Mouse (Mus musculus) heart, adult 2 months (tissue): ENCODE measurements around the gene Plau. TPM values are rescaled to one million over a fixed set of nuclear protein-coding genes. Genes with fewer than 3 reads are reported as not detected.

Experiments
- DNase-seq, 2 experiments: peaks; one replicate each; pipeline ENCODE4 v3.0.0; 2021
- H3K27ac ChIP-seq: fragments of 200-600 bp; 2 replicates; pipeline ENCODE4 v1.8.1; 2022
- H3K27me3 ChIP-seq: fragments of 200-500 bp; 2 replicates; pipeline ENCODE4 v1.6.1; 2012; ENCODE audit warnings: mild to moderate bottlenecking, low read length, inconsistent platforms, mixed read lengths; ENCODE audit not compliant: control insufficient read depth, insufficient read depth
- H3K36me3 ChIP-seq: fragments of 200-500 bp; 2 replicates; pipeline ENCODE4 v1.6.1; 2012; ENCODE audit warnings: low read length, inconsistent platforms; ENCODE audit not compliant: control insufficient read depth, insufficient read depth
- H3K4me1 ChIP-seq: fragments of 200-500 bp; 2 replicates; pipeline ENCODE4 v1.6.1; 2011; ENCODE audit warnings: low read length; ENCODE audit not compliant: control insufficient read depth, insufficient read depth
- H3K4me3 ChIP-seq: fragments of 200-600 bp; 2 replicates; pipeline ENCODE4 v1.8.1; 2022
- H3K79me2 ChIP-seq: fragments of 200-500 bp; replicated peaks from 2 replicates; pipeline ENCODE4 v1.6.1; 2012; ENCODE audit warnings: mild to moderate bottlenecking, inconsistent platforms, low read length, moderate library complexity, mixed read lengths; ENCODE audit not compliant: control insufficient read depth, insufficient read depth
- H3K9ac ChIP-seq: fragments of 200-500 bp; 2 replicates; pipeline ENCODE4 v1.6.1; 2012; ENCODE audit warnings: low read depth, mild to moderate bottlenecking, control low read depth, inconsistent platforms, low read length, mixed read lengths
- CTCF ChIP-seq: fragments of 200-600 bp; IDR thresholded peaks from 2 replicates; pipeline ENCODE4 v1.8.1; 2022; ENCODE audit warnings: antibody characterized with exemption, mild to moderate bottlenecking, moderate library complexity
- EP300 ChIP-seq: fragments of 200-500 bp; IDR thresholded peaks from 2 replicates; pipeline ENCODE4 v1.6.1; 2011; ENCODE audit warnings: low read depth, low read length, control low read depth; ENCODE audit not compliant: insufficient read depth
- POLR2A ChIP-seq: fragments of 200-500 bp; IDR thresholded peaks from 2 replicates; pipeline ENCODE4 v1.6.1; 2011; ENCODE audit warnings: mild to moderate bottlenecking, low read depth, low read length, control low read depth; ENCODE audit not compliant: insufficient read depth
- WGBS: fragments of 180-500 bp; shearing (Covaris S2); methylation state at CpG from one replicate; pipeline ENCODE4 v1.1.7; 2018; 5-methylcytosine and 5-hydroxymethylcytosine counted together
- intact Hi-C: fragments of 180-260 bp; cut with DNase I; formaldehyde crosslinking; loops from one replicate; pipeline ENCODE4 v1.15.1; 2025
- polyA plus RNA-seq: library from polyadenylated mRNA; depleted of rRNA; stranded (reverse); fragments of >200 nt; gene quantifications from 2 replicates; pipeline ENCODE4 v1.2.3, GENCODE M21; 2012
- total RNA-seq, 2 experiments: library from RNA; stranded (reverse); gene quantifications; 2 replicates each; pipeline ENCODE4 v1.2.3; 2021

Gene Plau
- total and polyA plus RNA-seq, 3 experiments, result 1.8 to 6.2 (median 3.4) TPM

DNA sequence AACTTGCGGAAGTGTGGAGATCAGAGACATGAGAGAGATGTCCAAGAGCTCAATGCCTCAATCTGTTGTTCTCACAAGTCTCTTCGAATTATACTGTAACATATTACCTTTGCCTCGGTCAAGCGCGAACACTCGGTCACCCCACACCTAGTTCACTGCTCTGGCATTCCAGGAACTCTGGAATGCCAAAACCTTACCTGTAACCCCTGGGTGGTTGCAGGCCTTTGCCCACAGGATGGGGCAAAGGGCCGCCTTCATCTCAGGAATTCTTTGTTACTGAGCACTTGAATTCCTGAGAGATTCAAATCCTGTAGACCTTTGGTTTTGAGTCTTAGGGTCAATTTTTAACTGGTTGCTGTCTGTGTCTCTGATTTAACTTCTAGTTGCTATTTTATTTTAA, 29.9 kb downstream of the Plau start:
- Histone ChIP-seq H3K9ac (no peak overlapping the region), H3K4me1 (peaks cover 3% of the 10 kb centered on the region), H3K4me3 (no peak overlapping the region), H3K27ac (no peak overlapping the region), H3K27me3 (no peaks in the 10 kb centered on the region), H3K36me3 (peaks cover 3% of the 10 kb centered on the region; the same call in 1 of the 2 replicates), H3K79me2 (no peaks in the 10 kb centered on the region)
- TF ChIP-seq EP300, result no peak
- no peak for DNase-seq
- 97% methylated on average over 7 of the region's 7 CpGs for WGBS
- intact Hi-C loops, result no loop called here

DNA sequence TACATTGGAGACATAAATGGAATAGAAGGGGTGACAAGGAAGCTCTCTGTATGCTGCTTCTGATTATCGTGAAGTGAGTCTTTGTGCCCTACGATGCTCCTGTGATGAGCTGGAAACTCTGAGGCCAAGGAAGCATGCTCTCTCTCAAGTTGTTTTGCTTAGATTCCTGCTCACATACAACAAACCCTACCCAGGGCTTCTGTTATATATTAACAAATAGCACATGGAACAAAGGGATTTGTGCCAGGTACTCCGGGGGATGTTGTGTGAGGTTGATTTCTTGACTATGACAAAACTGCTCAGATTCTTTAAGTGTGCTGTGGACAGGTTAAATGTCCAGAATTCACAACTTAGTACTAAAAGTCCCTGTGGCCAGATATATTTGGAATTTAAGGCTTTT, 33.6 kb downstream of the Plau start:
- H3K9ac ChIP-seq, result no peak overlapping the region
- no peaks in the 10 kb centered on the region for H3K79me2 ChIP-seq
- WGBS, result 88% methylated on average over 3 of the region's 3 CpGs
- DNase-seq, result no peak
- H3K27ac ChIP-seq, result no peak overlapping the region
- intact Hi-C loops, result loop anchor here (10.0 kb wide), 1 partner anchor 135 kb away; the partner anchor contains the start of gene Ndst2
- peaks cover 3% of the 10 kb centered on the region; the same call in 1 of the 2 replicates for H3K36me3 ChIP-seq
- peaks cover 7% of the 10 kb centered on the region for H3K4me1 ChIP-seq
- H3K4me3 ChIP-seq, result no peak overlapping the region
- no peak for TF ChIP-seq EP300
- no peak for TF ChIP-seq CTCF
- no peak for TF ChIP-seq POLR2A
- no peaks in the 10 kb centered on the region for H3K27me3 ChIP-seq

DNA sequence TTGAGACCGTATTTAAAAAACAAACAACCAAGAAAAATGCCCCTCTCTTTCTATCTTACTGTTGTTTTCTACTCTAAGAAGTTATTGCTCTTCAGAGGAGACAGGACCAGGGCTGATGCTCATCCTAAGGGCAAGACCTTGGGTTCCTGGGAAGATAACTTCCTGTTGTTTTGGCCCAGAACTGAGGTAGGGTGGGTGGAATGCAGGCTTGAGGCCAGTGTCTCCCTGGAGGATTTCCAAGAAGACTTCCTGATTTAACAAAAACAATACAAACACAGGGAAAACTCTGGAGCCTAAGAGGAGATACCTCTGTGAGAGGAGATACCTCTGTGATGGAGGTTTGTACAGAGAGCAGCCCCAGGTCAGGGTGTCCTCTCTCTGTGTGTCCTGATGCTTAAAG, 35.0 kb downstream of the Plau start:
- Histone ChIP-seq H3K27ac (peak overlapping the region; percentile 71), H3K4me3 (no peak overlapping the region), H3K9ac (no peak overlapping the region), H3K27me3 (no peaks in the 10 kb centered on the region), H3K4me1 (peaks cover 7% of the 10 kb centered on the region), H3K36me3 (peaks cover 3% of the 10 kb centered on the region; the same call in 1 of the 2 replicates), H3K79me2 (no peaks in the 10 kb centered on the region)
- TF ChIP-seq POLR2A (no peak), EP300 (peak; percentile 63; the same call in 1 of the 2 replicates)
- intact Hi-C loops, result loop anchor here (10.0 kb wide), 1 partner anchor 137 kb away; the partner anchor contains the start of gene Ndst2
- 42% methylated on average over 1 of the region's 1 CpGs for WGBS
- DNase-seq, result peak; percentile 61 to 72

DNA sequence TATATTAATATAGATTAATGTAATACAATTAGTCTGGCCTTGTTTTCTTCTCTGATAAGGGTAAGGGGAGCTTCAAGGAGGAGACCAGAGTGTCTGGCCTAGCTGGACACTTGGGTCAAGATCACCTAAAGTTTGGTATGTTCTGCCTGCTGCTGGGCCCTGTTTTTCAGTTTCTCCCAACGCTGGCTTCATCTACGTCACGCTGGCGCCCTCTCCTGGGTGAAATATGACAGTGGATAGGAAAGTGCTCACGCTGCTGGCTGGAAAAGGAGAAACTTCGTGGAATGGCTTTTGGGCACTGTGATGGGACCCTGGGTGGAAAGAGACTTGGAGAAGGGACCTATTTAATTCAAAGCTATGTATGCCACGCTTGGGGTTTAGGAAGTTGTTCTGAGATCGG, 36.8 kb downstream of the Plau start:
- peak overlapping the region; percentile 12; the same call in 1 of the 2 replicates for H3K27ac ChIP-seq
- no peak overlapping the region for H3K4me3 ChIP-seq
- no peaks in the 10 kb centered on the region for H3K79me2 ChIP-seq
- peaks cover 3% of the 10 kb centered on the region; the same call in 1 of the 2 replicates for H3K36me3 ChIP-seq
- TF ChIP-seq EP300 (peak; percentile 98), POLR2A (no peak), CTCF (peak; percentile 99; the same call in 1 of the 2 replicates)
- H3K4me1 ChIP-seq, result peaks cover 7% of the 10 kb centered on the region
- WGBS, result 2% methylated on average over 8 of the region's 8 CpGs
- H3K9ac ChIP-seq, result no peak overlapping the region
- DNase-seq, result peak; percentile 83 to 89
- H3K27me3 ChIP-seq, result no peaks in the 10 kb centered on the region
- intact Hi-C loops, result loop anchor here (1.0 to 10.0 kb wide), 4 partner anchors 37 to 139 kb away; partner anchors contain the start of genes Ndst2 and Plau

DNA sequence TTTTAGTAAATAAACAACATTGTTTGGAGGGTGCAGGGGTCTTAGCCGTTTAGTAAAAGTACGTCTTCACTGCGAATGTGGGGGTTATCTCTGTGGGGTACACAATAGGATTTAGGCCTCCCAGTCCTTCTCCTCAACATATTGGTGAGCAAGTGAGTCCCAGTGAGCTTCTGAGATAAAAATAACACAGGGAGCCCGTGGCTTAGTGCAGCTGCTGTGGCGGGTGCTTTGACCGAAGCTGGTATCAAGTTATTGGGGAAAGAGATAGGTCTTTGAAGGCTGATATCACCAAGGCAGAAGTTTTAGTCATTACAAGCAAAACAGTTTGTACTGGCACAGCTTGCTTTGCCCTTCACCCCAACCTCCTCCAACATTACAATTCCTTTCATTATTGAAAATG, 37.5 kb downstream of the Plau start:
- Histone ChIP-seq H3K79me2 (no peaks in the 10 kb centered on the region), H3K4me1 (peaks cover 7% of the 10 kb centered on the region), H3K4me3 (no peak overlapping the region), H3K27ac (peak overlapping the region; percentile 12), H3K36me3 (peaks cover 3% of the 10 kb centered on the region; the same call in 1 of the 2 replicates), H3K9ac (no peak overlapping the region), H3K27me3 (no peaks in the 10 kb centered on the region)
- intact Hi-C loops, result loop anchor here (1.0 to 10.0 kb wide), 4 partner anchors 38 to 139 kb away; partner anchors contain the start of genes Ndst2 and Plau
- 28% methylated on average over 6 of the region's 6 CpGs for WGBS
- TF ChIP-seq EP300, result no peak
- TF ChIP-seq CTCF, result no peak
- no peak for TF ChIP-seq POLR2A
- DNase-seq, result no peak

DNA sequence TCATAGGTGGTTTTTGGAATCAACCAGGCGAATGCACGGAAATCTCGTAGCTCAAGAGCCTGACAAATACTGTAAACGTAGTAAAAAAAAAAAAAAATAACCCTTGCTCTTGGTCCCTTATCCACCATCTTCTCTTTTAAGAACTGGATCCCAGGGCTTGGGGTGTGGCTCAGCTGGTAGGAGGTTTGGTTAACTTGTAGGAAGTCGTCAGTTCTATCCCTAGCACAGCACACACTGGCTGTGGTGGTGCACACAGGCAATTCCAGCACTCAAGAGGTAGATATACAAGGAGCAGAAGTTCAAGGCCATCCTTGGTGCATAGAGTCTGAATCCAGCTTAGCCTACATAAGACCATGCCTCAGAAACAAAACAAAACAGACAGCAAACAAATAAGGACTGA, 48.2 kb downstream of the Plau start:
- Histone ChIP-seq H3K27ac (peak overlapping the region; percentile 31), H3K79me2 (no peaks in the 10 kb centered on the region), H3K36me3 (no peaks in the 10 kb centered on the region), H3K27me3 (no peaks in the 10 kb centered on the region), H3K4me3 (no peak overlapping the region), H3K9ac (no peak overlapping the region), H3K4me1 (peaks cover 8% of the 10 kb centered on the region)
- WGBS, result 76% methylated on average over 5 of the region's 5 CpGs
- TF ChIP-seq CTCF (no peak), EP300 (no peak), POLR2A (no peak)
- intact Hi-C loops, result loop anchor here (2.0 kb wide), 1 partner anchor 44 kb away; the partner anchor contains the start of gene Vcl
- no peak for DNase-seq
